Mouse (Mus musculus) kidney, embryonic 16.5 days (tissue): ENCODE results near the gene Fam131b. TPM values are rescaled to one million over a fixed set of nuclear protein-coding genes. Genes with fewer than 3 reads are reported as not detected.

Experiments used
- polyA plus RNA-seq: library from polyadenylated mRNA; unstranded; fragments of >200 nt; fragmentation: Nextera tagmentation; extraction: Ambion mirVana; gene quantifications from 2 replicates; pipeline ENCODE4 v1.2.1, GENCODE M21; 2015

The Fam131b gene
- polyA plus RNA-seq, 1 experiment from 2014 or later = 0.11 TPM

Other genes starting within 250 kb of the Fam131b start
- not detected in 2 replicates for gene Tas2r139, start 183.7 kb downstream of the Fam131b start, polyA plus RNA-seq
- not detected in 2 replicates for gene Tas2r144, start 109.3 kb downstream of the Fam131b start, polyA plus RNA-seq
- 36.7 and 37.8 TPM in 2 replicates for gene Gstk1, start 78.7 kb downstream of the Fam131b start, polyA plus RNA-seq
- gene Tmem139, start 62.7 kb downstream of the Fam131b start, polyA plus RNA-seq = 4.6 and 4.9 TPM in 2 replicates
- gene Casp2, start 59.7 kb downstream of the Fam131b start, polyA plus RNA-seq = 70.6 and 71.2 TPM in 2 replicates
- 0.17 and 0.29 TPM in 2 replicates for gene Clcn1, start 38.0 kb downstream of the Fam131b start, polyA plus RNA-seq
- 115 and 130 TPM in 2 replicates for gene Zyx, start 25.0 kb upstream of the Fam131b start, polyA plus RNA-seq
- 8.2 and 8.6 TPM in 2 replicates for gene Epha1, start 48.6 kb upstream of the Fam131b start, polyA plus RNA-seq
- not detected in 2 replicates for gene Tas2r143, start 75.6 kb upstream of the Fam131b start, polyA plus RNA-seq
- not detected in 2 replicates for gene Tas2r135, start 80.8 kb upstream of the Fam131b start, polyA plus RNA-seq
- not detected in 2 replicates for gene Tas2r126, start 109.9 kb upstream of the Fam131b start, polyA plus RNA-seq
- gene Olfr458, start 140.6 kb upstream of the Fam131b start, polyA plus RNA-seq = not detected in 2 replicates
- gene Olfr457, start 151.7 kb upstream of the Fam131b start, polyA plus RNA-seq = not detected in 2 replicates
- gene Olfr456, start 162.6 kb upstream of the Fam131b start, polyA plus RNA-seq = not detected in 2 replicates
- gene Olfr455, start 222.9 kb upstream of the Fam131b start, polyA plus RNA-seq = not detected in 2 replicates